Mouse (Mus musculus) testis, adult 2 months (tissue): ENCODE measurements around the gene Sapcd1. TPM values are rescaled to one million over a fixed set of nuclear protein-coding genes. Genes with fewer than 3 reads are reported as not detected.

Experiments
- H3K27ac ChIP-seq: fragments of 200-500 bp; 2 replicates; pipeline ENCODE4 v1.5.1; 2012; ENCODE audit warnings: low read depth, low read length; ENCODE audit not compliant: control insufficient read depth, insufficient read depth
- H3K27me3 ChIP-seq: fragments of 200-500 bp; 2 replicates; pipeline ENCODE4 v1.6.1; 2012; ENCODE audit warnings: mild to moderate bottlenecking, low read length, moderate library complexity; ENCODE audit not compliant: control insufficient read depth, insufficient read depth
- H3K36me3 ChIP-seq: fragments of 200-500 bp; 2 replicates; pipeline ENCODE4 v1.6.1; 2012; ENCODE audit warnings: mild to moderate bottlenecking, low read length; ENCODE audit not compliant: control insufficient read depth, insufficient read depth
- H3K4me1 ChIP-seq: fragments of 200-500 bp; 2 replicates; pipeline ENCODE4 v1.6.1; 2012; ENCODE audit warnings: low read length; ENCODE audit not compliant: control insufficient read depth, insufficient read depth
- H3K4me3 ChIP-seq: fragments of 200-500 bp; 2 replicates; pipeline ENCODE4 v1.5.1; 2012; ENCODE audit warnings: low read depth, mild to moderate bottlenecking, low read length, moderate library complexity, mixed read lengths; ENCODE audit not compliant: control insufficient read depth
- CTCF ChIP-seq: fragments of 200-500 bp; IDR thresholded peaks from 2 replicates; pipeline ENCODE4 v1.5.1; 2012; ENCODE audit warnings: low read depth, mild to moderate bottlenecking, inconsistent platforms, low read length, moderate library complexity; ENCODE audit not compliant: control insufficient read depth, insufficient read depth, insufficient replicate concordance
- POLR2A ChIP-seq: fragments of 200-500 bp; IDR thresholded peaks from 2 replicates; pipeline ENCODE4 v1.6.1; 2012; ENCODE audit warnings: low read depth, mild to moderate bottlenecking, inconsistent platforms, low read length, moderate library complexity; ENCODE audit not compliant: control insufficient read depth
- polyA plus RNA-seq: library from polyadenylated mRNA; depleted of rRNA; stranded (reverse); fragments of >200 nt; gene quantifications from 2 replicates; pipeline ENCODE4 v1.2.3, GENCODE M21; 2012

Sapcd1 gene
- polyA plus RNA-seq, 1 experiment, result 3.5 TPM

DNA sequence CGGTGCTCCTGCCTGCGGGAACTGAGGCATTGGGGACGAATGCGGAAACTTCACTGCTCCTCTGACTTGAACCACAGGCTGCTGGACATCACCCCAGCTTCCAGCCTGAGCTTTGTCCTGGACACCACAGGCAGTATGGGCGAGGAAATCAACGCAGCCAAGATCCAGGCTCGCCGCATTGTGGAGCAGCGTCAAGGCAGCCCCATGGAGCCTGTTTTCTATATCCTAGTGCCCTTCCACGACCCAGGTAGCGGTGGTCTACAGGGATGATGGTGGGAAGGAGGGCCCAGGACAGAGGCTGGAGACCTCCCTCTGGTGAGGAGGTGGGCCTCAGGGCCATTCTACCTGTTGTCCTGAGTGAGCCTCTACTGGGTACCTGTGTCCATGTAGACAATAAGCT, 7.9 kb downstream of the Sapcd1 start:
- H3K36me3 ChIP-seq, result no peaks in the 10 kb centered on the region
- no peaks in the 10 kb centered on the region for H3K27me3 ChIP-seq
- H3K27ac ChIP-seq, result no peak overlapping the region
- H3K4me1 ChIP-seq, result peaks cover 5% of the 10 kb centered on the region
- no peak for TF ChIP-seq POLR2A
- TF ChIP-seq CTCF, result no peak
- no peak overlapping the region for H3K4me3 ChIP-seq

DNA sequence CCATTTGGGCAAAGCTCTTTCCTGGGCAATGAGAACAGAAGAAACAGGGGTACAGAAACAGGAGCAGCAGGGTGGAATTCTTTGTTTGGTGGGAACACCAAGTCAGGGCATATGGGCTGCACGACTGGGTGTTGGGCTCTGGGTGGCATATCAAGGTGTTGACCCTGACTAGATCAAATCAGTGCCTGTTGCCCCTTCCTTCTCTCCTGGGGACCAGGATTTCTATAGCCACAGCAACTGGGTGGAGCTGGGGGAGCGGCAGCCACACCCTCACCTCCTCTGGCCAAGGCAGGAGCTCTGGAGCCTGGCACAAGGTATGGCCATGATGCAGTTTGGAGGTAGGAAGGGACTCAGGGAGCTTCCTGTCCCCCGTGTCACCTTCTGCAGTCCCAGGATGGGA, 9.6 kb downstream of the Sapcd1 start:
- Histone ChIP-seq H3K27me3 (no peaks in the 10 kb centered on the region), H3K27ac (no peak overlapping the region), H3K4me3 (no peak overlapping the region), H3K4me1 (peaks cover 5% of the 10 kb centered on the region), H3K36me3 (no peaks in the 10 kb centered on the region)
- TF ChIP-seq POLR2A (no peak), CTCF (no peak)

DNA sequence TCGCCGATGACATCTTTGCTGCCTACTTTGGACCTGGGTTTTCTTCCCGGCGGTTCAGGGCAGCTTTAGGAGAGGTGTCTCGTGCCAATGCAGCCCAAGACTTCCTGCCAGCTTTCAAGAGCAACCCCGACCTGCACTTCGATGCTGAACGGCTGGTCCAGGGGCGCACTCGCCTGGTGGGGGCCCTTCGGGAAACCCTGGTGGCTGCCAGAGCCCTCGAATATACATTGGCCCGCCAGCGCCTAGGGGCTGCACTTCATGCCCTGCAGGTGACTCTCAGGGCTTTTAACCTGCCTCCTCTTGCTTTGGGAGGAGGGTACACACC, 10.1 kb downstream of the Sapcd1 start:
- no peaks in the 10 kb centered on the region for H3K36me3 ChIP-seq
- no peak overlapping the region for H3K4me3 ChIP-seq
- H3K27ac ChIP-seq, result no peak overlapping the region
- peaks cover 5% of the 10 kb centered on the region for H3K4me1 ChIP-seq
- TF ChIP-seq CTCF (no peak), POLR2A (no peak)
- H3K27me3 ChIP-seq, result no peaks in the 10 kb centered on the region

DNA sequence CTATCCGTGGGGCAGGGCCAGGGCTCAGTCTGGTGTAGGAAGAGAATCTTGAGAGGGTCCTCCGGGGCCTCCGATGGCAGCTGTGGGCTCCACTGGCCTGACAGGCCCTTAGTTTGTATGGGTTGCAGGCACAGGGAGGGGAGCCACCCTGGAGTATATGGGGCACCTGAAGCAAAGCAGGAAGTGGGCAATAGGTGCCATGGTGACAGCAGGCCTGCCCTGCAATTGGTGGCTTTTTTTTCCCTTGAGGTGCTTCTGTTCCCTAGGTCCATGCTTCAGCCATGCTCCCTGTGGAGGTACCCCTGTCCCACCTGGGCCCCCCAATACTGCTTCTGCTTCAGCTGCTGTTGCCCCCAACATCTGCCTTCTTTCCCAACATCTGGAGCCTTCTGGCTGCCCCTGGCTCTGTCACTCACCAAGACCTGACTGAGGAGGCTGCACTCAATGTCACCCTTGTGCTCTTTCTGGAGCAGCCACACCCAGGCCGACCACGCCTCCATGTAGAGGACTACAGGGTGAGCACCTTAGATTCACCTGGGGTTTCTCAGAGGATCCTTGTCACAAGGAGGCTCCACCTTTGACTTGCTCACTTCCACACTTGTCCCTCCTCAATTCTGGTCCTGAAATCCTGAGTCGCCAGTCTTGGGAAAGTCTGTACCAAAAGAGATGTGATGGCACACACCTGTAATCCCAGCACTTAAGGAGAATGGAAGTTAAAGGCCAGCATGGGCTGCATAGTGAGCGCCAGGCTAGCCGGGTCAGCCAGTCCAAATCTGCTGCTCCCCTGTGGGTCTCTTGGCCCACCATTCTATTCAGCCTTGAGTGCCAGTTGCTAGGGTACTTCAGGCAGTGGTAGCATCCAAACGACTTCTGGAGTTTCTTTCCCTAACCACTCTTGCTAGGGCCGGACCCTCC, 10.8 kb downstream of the Sapcd1 start:
- Histone ChIP-seq H3K27ac (no peak overlapping the region), H3K4me3 (no peak overlapping the region), H3K36me3 (no peaks in the 10 kb centered on the region), H3K27me3 (no peaks in the 10 kb centered on the region), H3K4me1 (peaks cover 5% of the 10 kb centered on the region)
- TF ChIP-seq CTCF (no peak), POLR2A (no peak)

DNA sequence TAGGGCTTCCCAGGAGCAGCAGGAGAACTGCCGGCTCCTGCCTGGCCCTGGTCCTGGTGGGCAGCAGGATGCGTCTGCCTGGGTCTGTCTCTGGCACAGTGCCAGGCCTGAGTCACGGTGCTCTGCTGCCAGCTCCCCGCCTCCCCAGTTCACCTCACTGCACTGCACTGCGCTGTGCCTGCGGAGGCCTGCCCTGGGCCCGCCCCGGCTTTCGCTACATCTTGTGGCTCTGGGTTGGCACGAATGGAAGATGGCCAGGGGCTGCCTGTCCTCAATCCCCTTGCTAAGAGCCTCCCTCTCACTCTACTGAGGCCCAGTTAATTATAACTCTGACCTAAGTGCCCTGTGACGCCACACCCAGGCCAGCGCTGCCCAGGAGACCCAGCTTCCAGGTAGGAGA, 11.4 kb downstream of the Sapcd1 start, which contains the start of gene Vwa7:
Vwa7 (plus strand) TSS at position 204 of the 400 bp plus-strand sequence.
- no peaks in the 10 kb centered on the region for H3K27me3 ChIP-seq
- H3K4me3 ChIP-seq, result no peak within 1 kb of the TSS
- H3K36me3 ChIP-seq, result no peaks in the 10 kb centered on the region; the same call in 1 of the 2 replicates
- peaks cover 3% of the 10 kb centered on the region for H3K4me1 ChIP-seq
- H3K27ac ChIP-seq, result no peak within 1 kb of the TSS
- TF ChIP-seq CTCF, result no peak
- TF ChIP-seq POLR2A, result no peak

DNA sequence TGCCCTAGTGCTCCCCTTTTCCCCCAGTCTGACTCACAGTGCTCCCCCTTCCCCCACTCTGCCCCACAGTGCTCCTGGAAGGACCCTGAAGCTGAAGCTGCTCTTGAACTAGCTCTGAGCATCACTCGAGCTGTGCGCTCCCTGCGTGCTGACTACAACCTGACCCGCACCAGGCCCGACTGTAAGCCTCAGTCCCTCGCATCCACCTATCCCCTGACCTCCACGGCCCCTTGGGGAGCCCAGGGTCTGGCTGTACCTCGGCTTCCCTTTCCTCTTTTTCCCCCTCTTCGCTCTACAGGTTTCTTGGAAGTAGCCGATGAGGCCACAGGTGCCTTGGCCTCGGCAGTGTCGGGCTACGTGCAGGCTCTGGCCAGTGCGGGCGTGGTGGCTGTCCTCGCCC, 12.5 kb downstream of the Sapcd1 start:
- H3K27me3 ChIP-seq, result no peaks in the 10 kb centered on the region
- no peaks in the 10 kb centered on the region for H3K4me1 ChIP-seq
- no peak overlapping the region for H3K4me3 ChIP-seq
- TF ChIP-seq POLR2A (no peak), CTCF (no peak)
- no peak overlapping the region for H3K27ac ChIP-seq
- H3K36me3 ChIP-seq, result no peaks in the 10 kb centered on the region; the same call in 1 of the 2 replicates

DNA sequence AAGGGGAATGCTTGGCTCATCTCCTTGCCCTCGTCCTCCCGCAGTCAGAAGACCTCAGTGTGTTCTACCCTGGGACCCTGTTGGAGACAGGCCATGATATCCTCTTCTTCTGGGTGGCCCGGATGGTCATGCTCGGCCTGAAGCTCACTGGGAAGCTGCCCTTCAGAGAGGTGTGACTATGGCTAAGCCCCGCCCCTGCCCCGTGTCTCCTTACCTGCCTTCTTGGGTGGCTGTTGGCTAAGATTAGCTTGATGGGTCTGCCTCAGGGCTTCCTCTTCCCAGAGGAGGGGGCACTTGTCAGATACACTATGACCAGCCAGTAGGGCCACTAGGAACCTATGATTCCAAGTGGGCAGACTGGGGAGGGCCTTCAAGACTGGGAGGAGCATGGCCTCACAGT, 14.6 kb downstream of the Sapcd1 start:
- Histone ChIP-seq H3K36me3 (no peaks in the 10 kb centered on the region; the same call in 1 of the 2 replicates), H3K4me1 (no peaks in the 10 kb centered on the region), H3K27me3 (no peaks in the 10 kb centered on the region), H3K27ac (no peak overlapping the region), H3K4me3 (no peak overlapping the region)
- no peak for TF ChIP-seq CTCF
- no peak for TF ChIP-seq POLR2A
